Mouse (Mus musculus) Patski (cell line): ENCODE measurements around the gene Chrna4. TPM values are rescaled to one million over a fixed set of nuclear protein-coding genes. Genes with fewer than 3 reads are reported as not detected.

Experiments
- ATAC-seq: fragments of 100-300 bp; one replicate; pipeline ENCODE4 v1.8.0; 2021
- CTCF ChIA-PET: fragments of 350-600 bp; sonication (Branson Sonifier 250); formaldehyde crosslinking; loops from one replicate; lab custom pipeline; 2022; ENCODE audit warnings: inconsistent platforms; lab: Charles Lee
- POLR2A ChIA-PET: fragments of 350-600 bp; sonication (Branson Sonifier 250); formaldehyde crosslinking; loops from one replicate; lab custom pipeline; 2022; ENCODE audit warnings: antibody characterized with exemption, inconsistent platforms; lab: Charles Lee
- DNase-seq: peaks from one replicate; pipeline ENCODE4 v3.0.0-alpha.2; 2011; ENCODE audit warnings: low read depth, low spot score
- H3K27me3 ChIP-seq: fragments of 371-371 bp; one replicate; pipeline ENCODE4 v1.5.1; 2021
- CTCF ChIP-seq: fragments of 100-300 bp; IDR thresholded peaks from one replicate; pipeline ENCODE4 v1.5.1; 2021
- in situ Hi-C: fragments of 300-500 bp; cut with MboI; formaldehyde crosslinking; loops from 3 replicates; pipeline ENCODE4 v1.11.1; 2018; ENCODE audit warnings: low pct_unique_long_range_greater_than_20kb, mixed read lengths
- polyA plus RNA-seq: library from polyadenylated mRNA; unstranded; gene quantifications from one replicate; pipeline ENCODE4 v1.2.3, GENCODE M21; 2021

Chrna4 gene
- 0.05 TPM for polyA plus RNA-seq

DNA sequence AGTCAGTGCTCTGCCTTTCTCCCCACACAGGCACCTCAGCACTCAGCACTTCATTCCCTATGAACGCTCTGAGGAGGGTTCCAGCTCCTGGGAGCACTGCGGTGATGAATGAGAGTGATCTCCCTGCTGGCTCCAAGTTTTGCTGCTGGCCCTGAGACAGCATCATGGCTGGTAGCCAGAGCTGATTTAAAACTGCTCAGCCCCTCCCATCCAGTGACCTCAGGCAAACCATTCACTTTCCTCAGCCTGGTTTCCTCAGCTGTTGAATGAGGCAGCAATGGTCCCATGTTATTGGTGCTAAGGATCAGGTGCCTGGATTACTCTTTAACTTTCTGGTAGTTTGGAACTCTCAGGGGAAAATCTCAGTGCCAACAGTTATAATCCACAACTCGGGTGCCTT lies at the start of gene Chrna4:
Gene Chrna4 (minus strand): TSS at position 110 of the 400 bp plus-strand sequence.
- ATAC-seq (no peak), DNase-seq (no peak)
- peaks cover 40% of the 10 kb centered on the region for H3K27me3 ChIP-seq
- CTCF ChIA-PET, result no interaction called here
- POLR2A ChIA-PET, result no interaction called here
- in situ Hi-C loops, result no loop called here
- TF ChIP-seq CTCF, result no peak

DNA sequence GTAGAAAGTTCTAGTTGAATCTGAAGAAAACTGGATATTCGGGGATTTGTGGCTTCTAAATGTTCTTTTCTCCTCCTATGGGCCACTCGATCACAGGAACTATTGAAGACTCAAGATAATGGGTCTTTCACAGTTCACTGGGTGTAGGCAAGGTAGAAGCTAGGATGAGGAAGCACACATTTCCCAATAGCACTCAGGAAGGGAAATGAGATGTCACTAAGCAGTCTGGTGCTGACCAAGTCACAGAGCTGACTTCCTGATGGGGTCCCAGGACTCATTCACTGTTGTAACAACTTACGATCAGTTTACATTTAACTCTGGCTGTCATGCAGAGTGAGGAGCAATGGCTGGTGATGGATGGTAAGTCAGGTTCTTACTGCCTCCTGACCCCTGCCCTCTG lies 46.8 kb upstream of the Chrna4 start:
- POLR2A ChIA-PET, result no interaction called here
- DNase-seq (no peak), ATAC-seq (no peak)
- in situ Hi-C loops, result no loop called here
- no peak for TF ChIP-seq CTCF
- CTCF ChIA-PET, result no interaction called here
- peaks cover 64% of the 10 kb centered on the region for H3K27me3 ChIP-seq

DNA sequence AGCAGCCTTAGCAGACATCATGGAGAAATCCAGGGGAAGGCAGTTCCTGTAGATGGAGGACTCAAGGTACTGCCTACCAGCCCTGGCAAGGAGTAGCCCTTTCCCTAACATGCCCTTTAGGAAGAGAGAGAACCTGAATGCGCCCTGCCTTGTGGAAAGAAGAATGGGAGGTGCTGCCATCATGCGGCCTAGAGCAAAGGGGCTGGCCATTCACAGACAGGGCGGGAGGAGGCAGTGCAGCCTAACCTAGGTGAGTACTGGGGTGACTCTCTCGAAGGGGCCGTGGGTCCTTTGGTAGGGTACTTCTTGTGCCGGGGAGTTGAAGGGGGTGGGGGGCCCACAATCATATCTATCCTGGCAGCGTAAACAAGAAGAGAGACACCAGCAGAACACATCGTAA lies 41.7 kb upstream of the Chrna4 start:
- no peak for TF ChIP-seq CTCF
- ChIA-PET POLR2A (no interaction called here), CTCF (no interaction called here)
- no peak for ATAC-seq
- no peak for DNase-seq
- H3K27me3 ChIP-seq, result peaks cover 50% of the 10 kb centered on the region
- in situ Hi-C loops, result no loop called here

GRCm38 (mm10) chr2:181083945-181084344 lies 40.6 kb upstream of the Chrna4 start:
- ChIA-PET POLR2A (no interaction called here), CTCF (no interaction called here)
- DNase-seq (no peak), ATAC-seq (no peak)
- in situ Hi-C loops, result no loop called here
- H3K27me3 ChIP-seq, result peaks cover 47% of the 10 kb centered on the region
- TF ChIP-seq CTCF, result no peak

- in situ Hi-C loops, result no loop called here
- peak; percentile 23 for ATAC-seq
- CTCF ChIA-PET, result interaction anchor here (1.4 kb wide), 1 partner anchor 21 kb away, joined by 3 read pairs; no protein-coding TSS in a partner anchor
These were observed 37.5 kb upstream of the Chrna4 start for GRCm38 (mm10) chr2:181080886-181081285.

GRCm38 (mm10) chr2:181079518-181079917 lies 36.2 kb upstream of the Chrna4 start:
- ChIA-PET CTCF (no interaction called here), POLR2A (no interaction called here)
- ATAC-seq (no peak), DNase-seq (no peak)
- TF ChIP-seq CTCF, result no peak
- in situ Hi-C loops, result no loop called here
- H3K27me3 ChIP-seq, result peaks cover 40% of the 10 kb centered on the region

More at GRCm38 (mm10) chr2:181080886-181081285, 37.5 kb upstream of the Chrna4 start:
- POLR2A ChIA-PET, result no interaction called here
- TF ChIP-seq CTCF, result no peak
- peaks cover 43% of the 10 kb centered on the region for H3K27me3 ChIP-seq
- DNase-seq, result no peak

- CTCF ChIA-PET, result no interaction called here
- POLR2A ChIA-PET, result no interaction called here
- ATAC-seq (no peak), DNase-seq (no peak)
- no peak for TF ChIP-seq CTCF
- peaks cover 40% of the 10 kb centered on the region for H3K27me3 ChIP-seq
- in situ Hi-C loops, result no loop called here
These were observed 35.6 kb upstream of the Chrna4 start for GRCm38 (mm10) chr2:181078908-181079307.

DNA sequence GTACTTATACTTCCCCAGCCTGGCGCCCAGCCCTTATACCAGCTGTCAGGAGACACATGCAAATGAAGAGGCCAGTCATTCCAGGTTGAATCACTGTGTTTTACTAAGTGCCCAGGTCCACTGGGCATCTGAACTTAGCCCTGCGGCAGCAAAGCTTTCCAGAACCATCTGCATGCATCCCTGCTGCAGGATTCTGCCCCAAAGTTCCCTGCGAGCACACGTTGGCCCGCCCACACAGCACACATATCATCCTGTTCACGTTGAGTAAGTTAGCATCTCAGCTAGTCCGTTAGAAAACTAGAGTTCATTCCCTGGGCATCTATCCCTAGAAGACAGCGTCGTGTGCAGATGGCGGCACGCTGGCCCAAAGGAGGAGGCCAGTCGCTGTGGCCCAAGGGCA lies 32.2 kb upstream of the Chrna4 start:
- ATAC-seq, result no peak
- CTCF ChIA-PET, result no interaction called here
- no peak for TF ChIP-seq CTCF
- DNase-seq, result no peak
- peaks cover 41% of the 10 kb centered on the region for H3K27me3 ChIP-seq
- POLR2A ChIA-PET, result interaction anchor here (0.6 kb wide), 1 partner anchor 60 kb away, joined by 3 read pairs; the partner anchor contains the start of gene Kcnq2
- in situ Hi-C loops, result no loop called here

DNA sequence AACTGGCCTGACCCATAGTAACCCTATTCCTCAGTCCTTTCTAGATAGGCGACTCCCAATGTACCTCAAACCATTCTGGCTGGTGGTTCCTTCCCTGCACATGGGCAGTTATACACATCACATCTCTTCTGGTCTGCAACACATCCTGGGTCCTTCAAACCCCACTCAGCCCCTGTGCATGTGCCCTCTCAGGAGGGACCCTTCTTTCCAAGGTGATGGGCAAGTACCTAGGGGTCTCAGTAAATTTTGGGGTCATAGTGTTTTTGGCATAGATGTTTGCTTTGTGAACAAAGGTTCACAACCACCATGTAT lies 29.0 kb upstream of the Chrna4 start:
- CTCF ChIA-PET, result no interaction called here
- POLR2A ChIA-PET, result no interaction called here
- H3K27me3 ChIP-seq, result peaks cover 44% of the 10 kb centered on the region
- in situ Hi-C loops, result no loop called here
- ATAC-seq (no peak), DNase-seq (no peak)
- TF ChIP-seq CTCF, result no peak

DNA sequence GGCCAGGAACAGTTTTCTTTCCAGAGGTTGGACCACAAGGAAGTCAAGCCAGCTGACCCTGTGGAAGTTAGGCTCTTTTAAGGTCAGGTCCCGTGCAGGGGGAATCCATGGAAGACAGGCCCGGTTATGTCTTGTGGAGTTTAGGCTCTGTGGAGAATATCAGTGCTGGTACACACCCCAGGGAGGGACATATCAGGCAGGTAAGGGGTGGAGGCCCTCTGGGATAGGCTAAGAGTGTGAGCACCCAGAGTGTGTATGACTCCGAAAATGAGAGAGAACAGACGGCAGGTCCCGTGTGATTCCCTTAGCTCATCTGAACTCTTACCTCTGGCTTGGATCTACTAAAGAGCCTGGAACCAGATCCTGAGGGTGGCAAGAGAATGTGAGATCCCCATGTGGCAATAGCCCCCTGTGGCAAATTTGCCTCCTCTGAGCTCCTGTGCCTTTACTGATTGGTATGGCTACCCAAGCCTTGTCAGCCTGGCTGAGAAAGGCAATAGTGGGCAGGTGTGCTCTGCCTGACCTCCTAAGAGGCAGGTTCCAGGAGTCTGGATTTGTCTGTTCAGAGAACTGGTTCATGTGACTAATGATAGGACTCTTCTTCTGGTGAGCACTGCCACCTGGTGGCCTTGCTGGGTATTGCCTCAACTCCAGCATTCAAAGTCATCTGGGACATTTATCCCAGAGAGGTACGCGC lies 28.5 kb upstream of the Chrna4 start:
- peak; percentile 93 for TF ChIP-seq CTCF
- DNase-seq (peak; percentile 19), ATAC-seq (peak; percentile 44)
- ChIA-PET CTCF (no interaction called here), POLR2A (no interaction called here)
- peaks cover 45% of the 10 kb centered on the region for H3K27me3 ChIP-seq
- in situ Hi-C loops, result no loop called here

- in situ Hi-C loops, result no loop called here
- POLR2A ChIA-PET, result no interaction called here
These were observed 26.8 kb upstream of the Chrna4 start for GRCm38 (mm10) chr2:181070136-181070535.

DNA sequence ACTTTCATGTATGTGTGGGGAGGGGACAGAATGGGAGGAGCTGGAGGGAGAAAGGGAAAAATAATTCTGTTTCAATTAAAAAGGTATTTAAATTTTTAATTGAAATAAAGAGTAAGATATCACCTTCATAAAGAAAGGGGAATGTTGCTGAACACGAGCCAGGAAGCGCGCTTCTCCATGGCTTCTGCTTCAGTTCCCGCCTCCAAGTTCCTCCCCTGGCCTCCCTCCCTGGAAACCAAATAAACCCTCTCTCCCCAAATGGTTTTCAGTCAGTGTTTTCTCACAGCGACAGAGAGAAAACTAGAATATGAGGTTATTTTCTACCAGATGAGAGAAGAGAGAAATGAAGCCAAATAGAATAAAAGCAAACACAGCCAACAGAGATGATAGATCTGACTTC lies 25.2 kb upstream of the Chrna4 start:
- in situ Hi-C loops, result loop anchor here (10.0 kb wide), 1 partner anchor 144 kb away; the partner anchor contains the start of genes Birc7 and Ythdf1
- DNase-seq (no peak), ATAC-seq (no peak)
- TF ChIP-seq CTCF, result no peak
- ChIA-PET POLR2A (no interaction called here), CTCF (no interaction called here)
- H3K27me3 ChIP-seq, result peaks cover 52% of the 10 kb centered on the region

More at GRCm38 (mm10) chr2:181070136-181070535, 26.8 kb upstream of the Chrna4 start:
- CTCF ChIA-PET, result interaction anchor here (0.7 to 1.3 kb wide), 2 partner anchors 12 to 79 kb away, joined by 3 read pairs; no protein-coding TSS in a partner anchor
- H3K27me3 ChIP-seq, result peaks cover 41% of the 10 kb centered on the region
- ATAC-seq (no peak), DNase-seq (no peak)
- no peak for TF ChIP-seq CTCF
